Mouse (Mus musculus): Measurements from ENCODE around the gene Zfp64. TPM values are rescaled to one million over a fixed set of nuclear protein-coding genes. Genes with fewer than 3 reads are reported as not detected.
A peak's percentile ranks its signal among the peaks of the same experiment; 100 is the strongest.

The Zfp64 gene
- polyA plus RNA-seq (2014; fragmentation: Nextera tagmentation; extraction: Ambion mirVana) = 29.7 and 36.6 TPM in 2 replicates

- ATAC-seq (peak; percentile 93), DNase-seq (ENCODE audit: low spot score) (peak; percentile 87)
- Histone ChIP-seq H3K9ac (ENCODE audit: low read length) (peak within 1 kb of the TSS; percentile 92), H3K27ac (ENCODE audit: low read depth, low read length) (peak within 1 kb of the TSS; percentile 80), H3K4me1 (ENCODE audit: control insufficient read depth, insufficient read depth, low read length) (peaks cover 8% of the 10 kb centered on the region), H3K36me3 (ENCODE audit: control insufficient read depth, insufficient read depth, low read length) (peaks cover 10% of the 10 kb centered on the region), H3K9me3 (replicated peaks; ENCODE audit: control insufficient read depth, low read length) (no peaks in the 10 kb centered on the region), H3K4me3 (ENCODE audit: low read depth, low read length) (peak within 1 kb of the TSS; percentile 77), H3K4me2 (ENCODE audit: low read length) (peak within 1 kb of the TSS; percentile 95), H3K27me3 (replicated peaks; ENCODE audit: control insufficient read depth, insufficient read depth, low read length) (no peaks in the 10 kb centered on the region)
- WGBS = 1% methylated on average over 50 of the region's 52 CpGs
Measured at GRCm38 (mm10) chr2:168954835-168955716, at the start of gene Zfp64. Zfp64 (minus strand) TSS chr2:168955587.

GRCm38 (mm10) chr2:168992642-168993420, 37.4 kb upstream of the Zfp64 start:
- DNase-seq (ENCODE audit: low spot score) = peak; percentile 68
- whole genome bisulfite sequencing = 72% methylated on average over 22 of the region's 22 CpGs
- no peak for ATAC-seq

GRCm38 (mm10) chr2:168990957-168991356, 35.6 kb upstream of the Zfp64 start:
- Histone ChIP-seq H3K9me3 (replicated peaks; ENCODE audit: control insufficient read depth, low read length) (no peaks in the 10 kb centered on the region), H3K4me1 (ENCODE audit: control insufficient read depth, insufficient read depth, low read length) (no peaks in the 10 kb centered on the region), H3K4me3 (ENCODE audit: low read depth, low read length) (no peak overlapping the region), H3K27me3 (replicated peaks; ENCODE audit: control insufficient read depth, insufficient read depth, low read length) (no peaks in the 10 kb centered on the region), H3K27ac (ENCODE audit: low read depth, low read length) (no peak overlapping the region), H3K4me2 (ENCODE audit: low read length) (no peak overlapping the region), H3K36me3 (ENCODE audit: control insufficient read depth, insufficient read depth, low read length) (no peaks in the 10 kb centered on the region), H3K9ac (ENCODE audit: low read length) (no peak overlapping the region)
- DNase-seq (ENCODE audit: low spot score) (peak; percentile 37), ATAC-seq (peak; percentile 70; the same call in 1 of the 2 replicates)
- WGBS = 44% methylated on average over 4 of the region's 4 CpGs

More at GRCm38 (mm10) chr2:168992642-168993420, 37.4 kb upstream of the Zfp64 start:
- Histone ChIP-seq H3K4me3 (ENCODE audit: low read depth, low read length) (no peak overlapping the region), H3K27me3 (replicated peaks; ENCODE audit: control insufficient read depth, insufficient read depth, low read length) (no peaks in the 10 kb centered on the region), H3K36me3 (ENCODE audit: control insufficient read depth, insufficient read depth, low read length) (no peaks in the 10 kb centered on the region), H3K4me2 (ENCODE audit: low read length) (no peak overlapping the region), H3K9ac (ENCODE audit: low read length) (no peak overlapping the region), H3K9me3 (replicated peaks; ENCODE audit: control insufficient read depth, low read length) (no peaks in the 10 kb centered on the region), H3K27ac (ENCODE audit: low read depth, low read length) (no peak overlapping the region), H3K4me1 (ENCODE audit: control insufficient read depth, insufficient read depth, low read length) (no peaks in the 10 kb centered on the region)

GRCm38 (mm10) chr2:168990061-168990753, 34.8 kb upstream of the Zfp64 start:
- Histone ChIP-seq H3K4me2 (ENCODE audit: low read length) (no peak overlapping the region), H3K27ac (ENCODE audit: low read depth, low read length) (no peak overlapping the region; the same call in 1 of the 2 replicates), H3K4me3 (ENCODE audit: low read depth, low read length) (no peak overlapping the region), H3K9me3 (replicated peaks; ENCODE audit: control insufficient read depth, low read length) (no peaks in the 10 kb centered on the region), H3K9ac (ENCODE audit: low read length) (peak overlapping the region; percentile 18; the same call in 1 of the 2 replicates), H3K36me3 (ENCODE audit: control insufficient read depth, insufficient read depth, low read length) (no peaks in the 10 kb centered on the region), H3K27me3 (replicated peaks; ENCODE audit: control insufficient read depth, insufficient read depth, low read length) (no peaks in the 10 kb centered on the region), H3K4me1 (ENCODE audit: control insufficient read depth, insufficient read depth, low read length) (no peaks in the 10 kb centered on the region)
- peak; percentile 88 for DNase-seq (ENCODE audit: low spot score)
- ATAC-seq = no peak
- WGBS = 56% methylated on average over 13 of the region's 13 CpGs

GRCm38 (mm10) chr2:168988056-168988455, 32.7 kb upstream of the Zfp64 start:
- H3K27ac ChIP-seq (ENCODE audit: low read depth, low read length) = no peak overlapping the region
- WGBS = 100% methylated on average over 1 of the region's 1 CpGs
- no peaks in the 10 kb centered on the region for H3K36me3 ChIP-seq (ENCODE audit: control insufficient read depth, insufficient read depth, low read length)
- no peak overlapping the region for H3K4me2 ChIP-seq (ENCODE audit: low read length)
- H3K9ac ChIP-seq (ENCODE audit: low read length) = no peak overlapping the region
- H3K9me3 ChIP-seq (replicated peaks; ENCODE audit: control insufficient read depth, low read length) = no peaks in the 10 kb centered on the region
- no peaks in the 10 kb centered on the region for H3K4me1 ChIP-seq (ENCODE audit: control insufficient read depth, insufficient read depth, low read length)
- H3K27me3 ChIP-seq (replicated peaks; ENCODE audit: control insufficient read depth, insufficient read depth, low read length) = no peaks in the 10 kb centered on the region
- ATAC-seq = no peak
- no peak overlapping the region for H3K4me3 ChIP-seq (ENCODE audit: low read depth, low read length)
- no peak for DNase-seq (ENCODE audit: low spot score)

- DNase-seq (ENCODE audit: low spot score) = no peak
- no peaks in the 10 kb centered on the region for H3K4me1 ChIP-seq (ENCODE audit: control insufficient read depth, insufficient read depth, low read length)
- H3K4me3 ChIP-seq (ENCODE audit: low read depth, low read length) = no peak overlapping the region
- H3K27me3 ChIP-seq (replicated peaks; ENCODE audit: control insufficient read depth, insufficient read depth, low read length) = no peaks in the 10 kb centered on the region
- no peaks in the 10 kb centered on the region for H3K36me3 ChIP-seq (ENCODE audit: control insufficient read depth, insufficient read depth, low read length)
- no peak overlapping the region for H3K9ac ChIP-seq (ENCODE audit: low read length)
- no peak overlapping the region for H3K4me2 ChIP-seq (ENCODE audit: low read length)
- no peak overlapping the region for H3K27ac ChIP-seq (ENCODE audit: low read depth, low read length)
- no peaks in the 10 kb centered on the region for H3K9me3 ChIP-seq (replicated peaks; ENCODE audit: control insufficient read depth, low read length)
- no peak for ATAC-seq
- 79% methylated on average over 13 of the region's 13 CpGs for WGBS
Measured at GRCm38 (mm10) chr2:168987421-168987820, 32.0 kb upstream of the Zfp64 start.

- WGBS = 87% methylated on average over 7 of the region's 7 CpGs
- Histone ChIP-seq H3K4me1 (ENCODE audit: control insufficient read depth, insufficient read depth, low read length) (no peaks in the 10 kb centered on the region), H3K9me3 (replicated peaks; ENCODE audit: control insufficient read depth, low read length) (no peaks in the 10 kb centered on the region), H3K4me3 (ENCODE audit: low read depth, low read length) (no peak overlapping the region), H3K27ac (ENCODE audit: low read depth, low read length) (no peak overlapping the region), H3K27me3 (replicated peaks; ENCODE audit: control insufficient read depth, insufficient read depth, low read length) (no peaks in the 10 kb centered on the region), H3K4me2 (ENCODE audit: low read length) (no peak overlapping the region), H3K36me3 (ENCODE audit: control insufficient read depth, insufficient read depth, low read length) (no peaks in the 10 kb centered on the region), H3K9ac (ENCODE audit: low read length) (no peak overlapping the region)
- ATAC-seq (no peak), DNase-seq (ENCODE audit: low spot score) (peak; percentile 17)
Measured at GRCm38 (mm10) chr2:168981951-168982350, 26.6 kb upstream of the Zfp64 start.

GRCm38 (mm10) chr2:168981448-168981847, 26.1 kb upstream of the Zfp64 start:
- H3K27ac ChIP-seq (ENCODE audit: low read depth, low read length) = no peak overlapping the region
- no peak overlapping the region for H3K4me3 ChIP-seq (ENCODE audit: low read depth, low read length)
- H3K36me3 ChIP-seq (ENCODE audit: control insufficient read depth, insufficient read depth, low read length) = no peaks in the 10 kb centered on the region
- no peaks in the 10 kb centered on the region for H3K9me3 ChIP-seq (replicated peaks; ENCODE audit: control insufficient read depth, low read length)
- no peaks in the 10 kb centered on the region for H3K4me1 ChIP-seq (ENCODE audit: control insufficient read depth, insufficient read depth, low read length)
- DNase-seq (ENCODE audit: low spot score) (no peak), ATAC-seq (no peak)
- H3K4me2 ChIP-seq (ENCODE audit: low read length) = no peak overlapping the region
- H3K9ac ChIP-seq (ENCODE audit: low read length) = no peak overlapping the region
- no peaks in the 10 kb centered on the region for H3K27me3 ChIP-seq (replicated peaks; ENCODE audit: control insufficient read depth, insufficient read depth, low read length)
- 79% methylated on average over 12 of the region's 12 CpGs for WGBS
